Mouse (Mus musculus) megakaryocyte progenitor cell, adult 5-6 weeks (primary cell): ENCODE data around the gene Map7. TPM values are rescaled to one million over a fixed set of nuclear protein-coding genes. Genes with fewer than 3 reads are reported as not detected.
A peak's percentile ranks its signal among the peaks of the same experiment; 100 is the strongest.

Experiments used
- ATAC-seq: replicated peaks from 2 replicates; pipeline ENCODE4 v1.8.0; 2016; ENCODE audit warnings: mild to moderate bottlenecking, moderate TSS enrichment, inconsistent platforms; ENCODE audit not compliant: poor library complexity
- total RNA-seq, 2 experiments: library from RNA; stranded (forward) in 1 of 2; stranded (reverse) in 1 of 2; fragments of 157-497, 149-512 nt in 1 of 2; fragments of 200-1000 nt in 1 of 2; gene quantifications; 2 replicates each; pipeline versions ENCODE4 v1.2.3 to v1.2.4; 2015 to 2017

The Map7 gene
- total RNA-seq, 2 experiments from 2014 or later = 12.5 to 20.1 TPM

DNA sequence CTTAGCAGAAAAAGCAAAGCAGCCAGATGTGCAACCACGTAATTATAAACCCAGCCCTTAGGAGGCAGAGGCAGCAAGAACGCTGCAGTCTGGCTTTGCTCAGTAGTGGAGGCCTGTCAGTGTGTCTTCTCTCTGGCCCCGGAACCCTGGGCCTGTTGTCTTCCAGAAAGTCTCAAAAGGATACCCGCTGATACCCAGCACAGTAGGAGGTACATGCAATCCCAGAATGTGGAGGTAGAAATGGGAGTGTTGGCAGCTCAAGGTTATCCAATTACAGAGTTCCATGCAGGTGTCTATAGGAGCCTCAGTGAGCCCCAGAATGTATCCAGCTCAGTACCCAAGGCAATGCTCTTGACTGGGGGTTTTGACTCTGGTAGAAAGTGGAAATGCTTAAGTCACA lies 73.7 kb downstream of the Map7 start:
- no peak for ATAC-seq

DNA sequence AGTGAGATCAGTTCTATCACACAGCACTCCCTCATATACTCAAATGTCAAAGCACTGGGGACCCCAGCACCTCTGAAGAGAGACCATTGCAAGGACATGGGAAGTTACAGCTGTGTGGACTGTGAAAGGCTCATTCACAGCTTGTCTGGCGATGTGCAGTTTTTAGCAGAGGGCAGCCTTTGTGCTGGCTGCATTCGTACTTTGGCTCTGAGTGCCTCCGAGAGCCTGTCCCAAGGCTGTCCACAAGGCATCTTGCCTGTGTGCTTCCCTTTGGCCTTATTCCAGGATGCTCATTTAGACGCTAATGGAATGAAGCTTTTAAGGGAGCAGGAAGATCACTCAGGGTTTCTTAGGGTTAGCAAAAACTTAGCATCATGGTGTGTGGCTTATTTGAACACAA lies 78.5 kb downstream of the Map7 start:
- no peak for ATAC-seq

DNA sequence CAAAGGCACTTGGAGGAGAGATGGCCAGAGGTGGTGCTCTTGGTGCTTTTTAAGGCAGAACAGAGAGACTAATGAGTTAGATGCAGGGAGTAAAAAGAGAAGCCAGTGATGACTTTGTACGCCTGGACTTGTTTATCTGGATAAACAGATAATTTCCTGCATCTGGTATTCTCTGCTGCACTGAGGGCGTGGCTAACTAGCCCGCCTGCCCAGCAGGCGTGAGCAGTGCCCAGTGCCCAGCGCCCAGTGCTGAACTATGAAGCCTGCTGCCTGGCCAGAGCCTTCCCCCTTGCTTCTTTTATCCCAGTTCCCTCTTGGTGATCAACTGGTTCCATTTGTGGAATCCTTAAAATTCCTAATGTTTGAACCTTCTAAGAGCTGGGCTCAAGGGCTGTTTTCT lies 81.8 kb downstream of the Map7 start:
- peak; percentile 59 for ATAC-seq

DNA sequence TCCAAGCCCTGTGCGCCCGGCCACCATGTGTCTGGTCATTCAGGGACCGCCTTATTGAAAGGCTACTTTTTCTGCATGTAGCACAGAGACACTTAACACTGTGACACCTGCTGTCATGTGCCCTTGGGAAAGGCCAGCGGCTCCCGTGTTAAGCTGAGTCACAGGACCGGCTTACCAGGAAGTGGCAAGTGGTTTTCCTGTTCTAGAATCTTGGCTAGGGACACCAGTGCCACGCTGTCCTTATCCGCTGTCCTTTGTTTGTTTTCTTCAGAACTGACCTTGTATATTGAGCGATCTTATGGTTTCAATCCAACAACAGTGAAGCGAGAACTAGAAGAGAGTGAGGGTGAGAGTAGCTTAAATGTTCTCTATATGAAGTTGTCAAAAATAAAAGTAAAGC lies 85.2 kb downstream of the Map7 start:
- 0 out of 2 replicates have a peak, but pooled peaks have one; percentile 30 for ATAC-seq

DNA sequence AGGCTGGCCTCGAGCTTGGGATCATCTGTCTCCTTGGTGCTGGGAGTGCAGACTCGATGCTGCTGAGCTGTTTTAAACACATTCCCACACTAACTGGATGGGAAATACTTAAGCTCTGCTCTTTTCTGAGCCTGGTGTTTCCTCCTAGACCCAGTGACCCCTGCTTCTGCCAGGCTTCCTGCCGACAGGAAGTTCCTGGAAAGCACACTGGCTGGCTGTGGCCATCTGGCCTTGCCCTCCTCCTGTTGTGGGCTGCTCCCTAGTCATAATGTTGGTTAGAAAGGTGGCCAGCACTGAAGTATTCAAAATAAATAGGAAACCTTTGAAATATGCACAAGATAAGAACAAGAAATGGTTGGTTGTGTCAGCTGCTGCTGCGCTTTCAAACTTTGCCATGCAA lies 86.2 kb downstream of the Map7 start:
- no peak for ATAC-seq

DNA sequence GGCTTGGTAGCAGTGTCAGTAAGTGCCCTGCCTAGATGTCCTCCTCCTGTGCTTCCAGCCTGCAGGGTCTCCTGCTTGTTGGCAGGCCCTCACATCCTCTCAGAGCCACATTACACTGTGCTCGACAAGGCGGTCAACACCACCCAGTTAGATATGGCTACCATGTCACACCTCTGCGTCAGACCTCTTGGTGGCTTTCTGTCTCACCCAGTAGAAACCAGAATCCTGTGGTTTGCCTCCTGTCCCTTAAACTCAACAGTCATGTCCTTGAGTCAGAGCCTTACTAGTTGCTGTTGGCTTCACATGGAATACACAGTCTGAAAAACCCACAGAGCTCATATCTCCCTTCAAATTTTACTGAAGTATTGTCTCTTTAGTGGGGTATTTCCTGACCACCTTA lies 87.4 kb downstream of the Map7 start:
- peak; percentile 53; the same call in 1 of the 2 replicates for ATAC-seq

DNA sequence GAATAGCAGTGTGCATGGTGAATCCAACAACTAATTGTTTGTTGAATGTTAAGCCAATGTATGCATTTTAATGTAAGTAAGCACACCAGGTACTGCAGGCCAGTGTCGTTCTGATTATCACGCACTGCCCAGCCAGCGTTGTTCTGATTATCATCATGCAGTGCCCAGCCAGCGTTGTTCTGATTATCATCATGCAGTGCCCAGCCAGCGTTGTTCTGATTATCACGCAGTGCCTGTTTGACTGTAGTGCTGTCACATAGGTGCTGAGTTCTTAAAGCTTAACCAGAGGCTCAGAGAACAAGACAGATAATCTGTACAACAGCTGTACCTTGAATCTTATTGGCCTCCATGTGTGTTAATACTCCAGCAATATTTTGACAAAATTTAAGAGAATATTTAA lies 88.0 kb downstream of the Map7 start:
- peak; percentile 56; the same call in 1 of the 2 replicates for ATAC-seq

DNA sequence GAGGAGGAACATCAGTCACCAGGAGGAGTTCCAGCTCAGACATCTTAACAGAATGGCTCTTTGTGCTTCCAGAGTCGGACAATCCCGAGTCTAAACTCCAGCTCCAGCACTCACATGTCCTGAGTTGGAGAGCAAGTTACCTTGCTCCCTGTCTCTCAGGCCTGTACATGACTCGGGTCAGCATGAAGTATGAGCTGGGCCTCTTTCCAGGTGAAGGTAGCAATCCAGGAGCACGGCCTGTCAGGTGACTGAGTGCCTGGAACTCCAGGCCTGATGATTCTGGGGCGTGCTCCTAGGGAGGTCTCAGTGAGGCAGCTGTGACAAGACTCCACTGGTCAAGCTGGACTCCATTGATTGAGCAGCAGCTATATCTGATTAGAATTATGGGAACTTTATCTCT lies 90.0 kb downstream of the Map7 start:
- no peak for ATAC-seq

DNA sequence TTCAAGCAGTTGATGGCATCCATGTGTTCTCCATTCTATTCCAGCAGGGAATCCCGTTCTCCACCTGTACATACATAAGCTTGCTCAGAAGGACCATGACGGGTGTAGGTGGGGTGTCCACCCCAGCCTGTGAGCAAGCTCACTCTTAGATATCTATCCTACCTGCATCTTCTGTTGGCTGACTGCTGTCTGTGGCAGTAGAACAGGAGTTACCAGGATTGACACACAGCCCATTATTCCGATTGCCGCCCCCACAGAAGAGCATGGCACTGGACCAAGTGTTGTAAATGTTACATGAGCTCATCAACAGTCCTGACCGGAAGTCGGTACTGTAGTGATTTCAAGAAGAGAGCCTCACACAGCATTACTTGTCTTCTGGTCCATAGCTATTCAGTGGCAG lies 92.6 kb downstream of the Map7 start:
- no peak for ATAC-seq

DNA sequence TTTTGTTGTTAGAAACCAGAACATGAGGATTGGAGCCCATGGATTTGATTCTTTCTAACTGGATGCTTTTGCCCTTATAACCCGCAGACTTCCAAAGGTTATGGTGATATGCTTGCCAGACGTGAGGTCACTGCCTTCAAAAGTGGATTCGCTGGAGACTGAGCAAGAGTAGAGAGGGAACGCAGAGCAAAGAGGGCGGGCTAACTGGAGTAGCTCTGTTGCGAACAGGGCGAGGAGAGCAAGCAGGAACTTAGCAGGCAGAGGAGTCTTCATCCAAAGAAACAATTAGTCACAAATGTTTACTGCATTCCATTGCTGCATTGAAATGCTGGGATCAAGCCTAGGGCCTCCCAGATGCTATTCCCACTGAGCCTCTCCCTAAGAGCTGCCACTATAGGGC lies 95.0 kb downstream of the Map7 start:
- ATAC-seq = no peak

DNA sequence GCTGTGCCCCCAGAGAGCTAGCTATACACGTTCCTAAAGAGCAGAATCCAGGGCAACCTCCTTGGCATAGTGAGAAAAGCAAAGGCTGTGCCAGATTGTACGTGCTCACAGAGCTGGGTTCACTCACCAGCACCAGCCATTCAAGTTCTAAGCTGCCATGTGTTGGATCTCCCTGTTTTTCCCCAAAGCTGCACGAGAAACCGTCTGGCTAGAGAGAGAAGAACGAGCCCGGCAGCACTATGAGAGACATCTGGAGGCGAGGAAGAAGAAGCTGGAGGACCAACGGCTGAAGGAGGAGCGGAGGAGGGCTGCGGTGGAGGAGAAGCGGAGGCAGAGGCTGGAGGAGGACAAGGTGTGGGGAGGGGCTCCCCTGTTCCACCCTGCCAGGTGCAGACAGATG lies 96.8 kb downstream of the Map7 start:
- ATAC-seq = no peak

DNA sequence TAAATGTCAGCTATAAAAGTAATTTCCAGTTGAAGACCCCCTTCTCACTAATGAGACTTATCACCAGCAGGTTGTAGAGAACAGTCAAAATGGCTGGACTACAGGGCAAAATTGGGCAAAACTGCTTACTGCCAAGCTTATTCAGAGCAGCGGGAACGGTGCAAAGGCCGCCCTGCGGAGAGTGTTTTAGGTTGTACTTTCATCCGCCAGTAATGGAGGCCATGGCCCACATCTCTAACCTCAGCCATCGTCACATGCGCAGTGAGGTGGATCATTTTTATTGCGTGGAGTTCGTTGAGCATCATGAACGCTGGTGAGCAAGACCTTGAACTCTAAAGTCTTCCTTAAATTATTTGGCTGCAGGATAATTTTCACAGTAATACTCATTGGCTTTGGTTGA lies 100.8 kb downstream of the Map7 start:
- no peak for ATAC-seq

DNA sequence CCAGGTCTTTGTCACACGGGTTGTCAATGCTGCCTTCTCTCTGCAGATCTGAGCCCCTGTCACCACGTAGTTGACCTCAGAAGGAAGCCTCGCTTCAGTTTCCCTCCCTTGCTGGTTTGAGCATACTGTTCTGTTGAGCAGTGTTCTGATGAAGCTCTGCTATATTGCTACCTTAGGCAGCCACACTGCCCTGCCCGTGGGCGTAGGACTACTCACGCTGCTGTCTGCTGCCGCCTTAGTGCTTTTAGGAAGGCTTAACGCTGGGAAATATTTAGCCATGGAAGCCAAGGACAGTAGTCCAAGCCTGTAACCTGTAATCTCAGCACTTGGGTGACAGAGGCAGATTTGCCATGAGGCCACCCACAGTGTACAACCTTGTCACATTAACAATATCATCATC lies 107.3 kb downstream of the Map7 start:
- ATAC-seq = no peak

DNA sequence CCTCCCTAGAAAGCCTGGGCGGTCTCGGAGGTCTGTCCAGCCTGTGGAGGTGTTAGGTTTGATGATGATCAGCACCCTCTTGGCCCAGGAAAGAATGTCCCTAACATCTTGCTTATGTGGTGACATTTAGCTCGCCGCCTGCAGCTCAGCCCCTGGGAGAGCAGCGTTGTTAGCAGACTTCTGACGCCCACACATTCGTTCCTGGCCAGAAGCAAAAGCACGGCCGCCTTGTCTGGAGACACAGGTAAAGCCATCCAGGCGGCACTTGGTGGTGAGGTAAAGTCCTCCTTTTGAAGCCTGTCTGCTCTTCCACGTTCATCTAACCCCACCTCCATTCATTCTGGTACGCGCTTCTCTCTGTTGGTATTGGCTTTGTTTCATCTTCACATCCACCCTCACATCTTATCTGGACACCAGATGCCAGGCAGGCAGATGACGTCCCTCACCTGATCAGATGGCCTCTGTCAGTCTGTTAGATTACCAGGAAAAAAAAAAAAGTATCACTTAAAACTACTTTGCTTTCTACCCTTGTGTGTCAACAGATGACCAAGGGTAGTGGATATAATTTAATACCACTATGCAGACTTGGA lies 108.9 kb downstream of the Map7 start:
- peak; percentile 64; the same call in 1 of the 2 replicates for ATAC-seq

DNA sequence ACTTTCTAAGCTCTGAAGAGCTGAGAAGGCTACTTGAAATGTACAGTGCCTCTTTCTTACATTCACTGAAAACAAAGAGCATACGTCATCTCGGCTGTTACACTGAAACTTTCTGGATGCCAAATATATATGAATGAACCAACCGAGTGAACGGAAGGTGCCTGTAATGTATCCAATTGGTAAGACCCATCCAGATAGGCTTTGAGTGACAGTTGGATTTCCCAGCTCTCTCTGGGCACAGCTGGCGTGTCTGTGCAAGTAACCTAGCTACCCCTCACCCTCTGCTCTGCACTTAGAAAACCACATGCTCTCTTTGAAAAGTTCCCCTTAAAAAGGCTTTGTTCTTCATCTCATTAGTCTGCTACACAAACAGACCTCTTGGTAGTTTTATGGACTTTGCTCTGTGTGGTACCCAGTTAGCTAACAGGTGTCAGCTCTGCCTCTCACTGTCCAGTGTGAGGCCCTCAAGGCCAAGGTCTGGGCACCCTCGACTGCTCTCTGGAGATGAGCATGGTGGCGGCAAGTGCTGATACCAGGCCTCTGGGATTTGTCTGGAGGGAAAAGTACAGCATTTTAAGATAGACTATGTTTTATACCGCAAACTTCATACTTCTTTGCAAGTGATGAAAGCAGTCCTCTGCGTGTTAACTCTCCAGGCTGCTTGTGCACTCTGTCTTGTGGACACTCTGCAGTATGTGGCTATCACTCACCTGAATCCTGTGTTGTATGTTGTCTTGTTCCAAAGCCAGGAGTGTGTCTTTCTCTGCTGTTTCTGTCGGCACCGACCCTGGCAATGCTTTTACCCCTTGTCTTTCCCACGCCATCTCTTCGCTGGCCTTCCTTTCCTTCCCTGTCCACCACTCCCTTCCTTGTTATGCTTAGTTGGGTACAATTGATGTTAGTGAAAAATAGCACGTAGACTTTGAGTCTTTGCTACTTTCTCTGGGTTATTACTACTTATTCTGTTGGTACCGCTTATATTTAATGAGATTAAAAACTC lies 109.8 kb downstream of the Map7 start:
- ATAC-seq = no peak

DNA sequence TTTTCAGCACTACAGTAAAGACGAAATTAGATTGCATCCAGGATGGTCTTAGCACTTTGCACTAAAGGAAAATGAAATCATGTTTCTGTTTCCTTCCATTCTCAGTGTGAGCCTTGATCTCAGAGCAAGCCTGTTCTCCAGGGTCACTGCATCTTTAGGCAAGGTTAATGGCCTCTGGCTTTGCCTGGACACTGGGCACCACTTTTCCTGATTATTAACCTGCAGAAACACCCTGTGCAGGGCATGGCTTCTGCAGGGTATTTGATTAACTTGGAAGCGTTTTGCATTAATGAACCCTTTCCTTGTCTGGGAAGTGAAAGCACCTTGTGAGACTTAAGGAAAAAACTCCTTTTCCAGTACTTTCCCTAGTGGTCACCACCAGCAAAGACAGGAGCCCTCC lies 111.2 kb downstream of the Map7 start:
- ATAC-seq = no peak

DNA sequence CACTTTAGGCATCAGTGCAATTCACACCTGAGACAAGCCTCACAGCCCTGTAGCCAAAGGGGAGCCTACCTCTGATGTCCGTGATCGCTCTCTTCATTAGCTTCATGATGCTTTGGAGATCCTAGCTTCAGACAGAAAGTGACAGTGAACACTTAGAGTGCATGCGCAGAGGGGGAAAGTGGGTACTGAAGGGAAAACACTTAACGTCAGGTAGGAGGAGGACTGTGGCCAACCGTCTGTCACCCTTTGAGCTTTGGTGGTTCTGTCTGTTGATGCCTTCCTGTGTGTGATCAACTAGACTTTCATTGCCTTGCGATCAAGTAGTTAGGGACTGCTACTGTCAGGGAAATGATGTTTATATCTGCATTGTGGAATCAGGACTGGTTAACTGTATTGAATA lies 114.6 kb downstream of the Map7 start:
- ATAC-seq = no peak

DNA sequence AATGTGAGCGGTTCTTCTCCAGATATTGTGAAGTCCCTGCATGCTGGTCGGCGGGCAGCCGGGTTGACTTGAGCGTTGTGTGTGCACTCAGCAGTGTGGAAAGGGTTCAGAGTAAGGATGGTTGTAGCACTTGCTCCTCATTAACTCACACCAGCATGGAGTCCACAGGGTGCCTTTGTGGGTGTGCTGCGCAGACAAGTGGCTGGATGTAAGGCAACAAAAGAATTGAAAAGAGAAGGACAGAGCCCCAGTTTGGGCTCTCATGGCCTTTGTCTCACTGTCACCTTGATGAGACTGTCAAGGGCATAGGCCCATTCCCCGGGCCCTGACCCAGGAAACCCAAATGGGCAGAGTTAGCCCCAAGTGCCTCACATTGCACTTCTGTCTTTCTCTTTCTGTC lies 116.2 kb downstream of the Map7 start:
- ATAC-seq = no peak

DNA sequence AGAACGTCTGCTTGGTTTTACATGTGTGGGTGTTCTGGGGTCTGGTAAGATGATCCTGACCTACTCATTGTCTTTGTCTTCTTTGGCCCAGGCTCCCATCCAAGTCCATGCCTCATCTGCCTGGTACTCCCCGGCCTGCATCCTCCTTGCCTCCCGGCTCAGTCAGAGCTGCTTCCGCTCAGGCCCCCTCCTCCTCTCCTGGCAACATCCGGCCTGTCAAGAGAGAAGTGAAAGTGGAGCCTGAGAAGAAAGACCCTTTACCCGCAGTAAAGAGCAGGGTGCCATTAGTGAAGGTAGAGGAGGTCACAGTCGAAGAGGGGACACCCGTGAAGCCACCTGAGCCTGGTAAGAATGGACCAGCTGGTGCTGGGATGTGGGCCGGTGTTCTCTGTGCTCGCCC lies 118.8 kb downstream of the Map7 start:
- ATAC-seq = peak; percentile 64

DNA sequence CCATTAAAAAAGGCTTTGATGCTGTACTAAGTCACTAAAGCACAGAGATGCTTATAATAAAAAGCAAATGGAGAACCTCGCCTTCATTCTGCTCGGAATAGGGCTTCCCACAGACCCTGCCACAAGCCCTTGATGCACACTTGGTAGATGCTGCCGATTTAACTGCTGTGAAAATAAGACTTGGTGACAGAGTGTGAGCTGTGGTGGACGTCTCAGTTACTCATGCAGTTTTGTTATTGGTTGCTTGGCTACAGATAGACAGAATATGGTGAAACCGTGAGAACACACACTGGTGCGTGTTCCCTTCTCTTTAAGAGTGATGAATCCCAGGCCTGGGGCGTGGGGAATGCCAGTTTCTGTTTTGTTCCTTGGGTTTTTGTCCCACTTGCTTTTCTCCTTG lies 120.7 kb downstream of the Map7 start:
- ATAC-seq = no peak

DNA sequence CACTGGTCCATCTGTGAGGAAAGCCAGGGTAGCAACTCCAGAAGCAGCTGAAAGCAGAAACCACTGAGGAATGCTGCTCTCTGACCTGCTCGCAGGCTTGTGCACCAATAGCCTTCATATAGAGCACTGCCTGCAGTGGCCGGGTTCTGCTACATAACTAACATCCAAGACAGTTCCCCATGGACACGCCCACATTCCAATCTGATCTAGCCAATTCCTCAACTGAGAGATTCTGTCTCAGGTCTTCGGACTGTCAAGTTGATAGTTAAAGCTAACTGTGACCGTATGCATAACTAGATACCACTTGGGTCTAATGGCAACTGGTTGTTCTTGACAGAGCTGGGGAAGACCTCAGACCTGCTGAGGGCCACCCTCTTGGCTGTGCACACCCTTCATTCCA lies 124.1 kb downstream of the Map7 start:
- no peak for ATAC-seq

DNA sequence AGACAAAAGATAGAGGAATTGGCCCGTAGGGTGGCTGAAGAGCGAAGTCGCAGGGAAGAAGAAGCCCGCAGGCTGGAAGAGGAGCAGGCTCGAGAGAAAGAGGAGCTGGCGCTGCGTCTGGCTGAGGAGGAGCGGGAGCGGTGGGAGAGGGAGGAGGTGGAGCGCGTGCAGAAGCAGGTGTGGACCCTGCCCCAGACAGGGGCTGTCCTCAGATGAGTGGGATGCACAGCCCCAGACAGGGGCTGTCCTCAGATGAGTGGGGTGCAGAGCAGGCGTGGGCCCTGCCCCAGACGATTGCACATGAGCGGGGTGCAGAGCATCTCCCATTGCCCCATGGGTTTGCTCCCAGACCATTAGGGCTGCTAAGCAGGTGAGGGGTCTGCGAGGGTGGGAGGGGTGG lies 125.0 kb downstream of the Map7 start:
- no peak for ATAC-seq
